ENCODE assay signal across 9 mouse cellular contexts in genomic region chr14:22745882-22746480, GRCm38 (mm10).
DNase-seq lines count a peak whose midpoint lies in the region; ATAC-seq lines count a peak whose summit lies in the region.
"Had no signal": no experiment of that assay in that cellular context is flagged by ENCODE, and none has a peak within 500 bp of the region (broad histone marks: within the 10 kb centered on the region; RNA-seq: fewer than 3 reads in every experiment).

No protein-coding gene starts in this region.

- DNase-seq in heart, postnatal 10 days: no peak
- DNase-seq in neural tube, embryonic 11.5 days (ENCODE audit: low spot score): peak; percentile 40
- no peak for DNase-seq in T-cell, adult 2 months (ENCODE audit: low spot score)
- no peak for DNase-seq in frontal cortex, postnatal 36 days (ENCODE audit: low spot score in 2 of 2)
- DNase-seq: adrenal gland, postnatal 25 days had no signal

- H3K4me2 ChIP-seq in heart, embryonic 11.5 days: no peak overlapping the region
- H3K4me2 ChIP-seq in forebrain, embryonic 13.5 days: peak overlapping the region; percentile 39
- no peak overlapping the region; the same call in 1 of the 2 replicates for H3K4me2 ChIP-seq in limb, embryonic 12.5 days
- H3K4me2 ChIP-seq in neural tube, embryonic 11.5 days (ENCODE audit: low read depth): 0 out of 2 replicates have a peak overlapping the region, but pooled peaks have one; percentile 12

- no peaks in the 10 kb centered on the region for H3K36me3 ChIP-seq in heart, embryonic 11.5 days (ENCODE audit: control insufficient read depth, insufficient read depth, low read length)
- H3K36me3 ChIP-seq in forebrain, embryonic 13.5 days (ENCODE audit: poor library complexity, severe bottlenecking): no peaks in the 10 kb centered on the region
- H3K36me3 ChIP-seq in limb, embryonic 12.5 days: no peaks in the 10 kb centered on the region
- H3K36me3 ChIP-seq in neural tube, embryonic 11.5 days (ENCODE audit: control insufficient read depth, insufficient read depth, low read length): no peaks in the 10 kb centered on the region

- no peak overlapping the region for H3K4me3 ChIP-seq in heart, embryonic 11.5 days (ENCODE audit: low read depth, low read length)
- H3K4me3 ChIP-seq in forebrain, embryonic 13.5 days: no peak overlapping the region
- H3K4me3 ChIP-seq in limb, embryonic 12.5 days (replicated peaks): no peak overlapping the region
- H3K4me3 ChIP-seq in neural tube, embryonic 11.5 days (ENCODE audit: low read depth, low read length): no peak overlapping the region

- no peak for ATAC-seq in heart, embryonic 11.5 days (replicated peaks; ENCODE audit: insufficient number of reproducible peaks, low FRiP score, low TSS enrichment)
- peak; percentile 78 for ATAC-seq in forebrain, embryonic 13.5 days
- ATAC-seq in limb, embryonic 12.5 days (ENCODE audit: insufficient number of reproducible peaks, insufficient read depth, low FRiP score, low TSS enrichment, low read depth): no peak
- no peak for ATAC-seq in neural tube, embryonic 11.5 days (ENCODE audit: insufficient read depth, low FRiP score, low TSS enrichment)
- ATAC-seq in megakaryocyte-erythroid progenitor cell, adult 5-6 weeks (replicated peaks; ENCODE audit: low FRiP score, low TSS enrichment, poor library complexity, severe bottlenecking): no peak

- peaks cover 18% of the 10 kb centered on the region; the same call in 1 of the 2 replicates for H3K4me1 ChIP-seq in heart, embryonic 11.5 days (ENCODE audit: control insufficient read depth, insufficient read depth, low read length)
- peaks cover 21% of the 10 kb centered on the region for H3K4me1 ChIP-seq in forebrain, embryonic 13.5 days
- H3K4me1 ChIP-seq in limb, embryonic 12.5 days (replicated peaks): peaks cover 10% of the 10 kb centered on the region
- H3K4me1 ChIP-seq in neural tube, embryonic 11.5 days (ENCODE audit: control insufficient read depth, insufficient read depth, low read length): peaks cover 4% of the 10 kb centered on the region; the same call in 1 of the 2 replicates

- no peaks in the 10 kb centered on the region for H3K9me3 ChIP-seq in heart, embryonic 11.5 days (replicated peaks; ENCODE audit: control insufficient read depth, low read length)
- H3K9me3 ChIP-seq in forebrain, embryonic 13.5 days (replicated peaks): no peaks in the 10 kb centered on the region
- H3K9me3 ChIP-seq in limb, embryonic 12.5 days: no peaks in the 10 kb centered on the region
- no peaks in the 10 kb centered on the region for H3K9me3 ChIP-seq in neural tube, embryonic 11.5 days (ENCODE audit: control insufficient read depth, low read length)

- 0 out of 2 replicates have a peak overlapping the region, but pooled peaks have one; percentile 22 for H3K9ac ChIP-seq in heart, embryonic 11.5 days (ENCODE audit: low read depth, low read length)
- no peak overlapping the region for H3K9ac ChIP-seq in forebrain, embryonic 13.5 days
- H3K9ac ChIP-seq in limb, embryonic 12.5 days (replicated peaks): 0 out of 2 replicates have a peak overlapping the region, but pooled peaks have one; percentile 31
- H3K9ac ChIP-seq in neural tube, embryonic 11.5 days (ENCODE audit: low read length): no peak overlapping the region

- H3K27ac ChIP-seq in heart, embryonic 11.5 days (ENCODE audit: low read depth, low read length): peak overlapping the region; percentile 35; the same call in 1 of the 2 replicates
- H3K27ac ChIP-seq in forebrain, embryonic 13.5 days: peak overlapping the region; percentile 74
- peak overlapping the region; percentile 51; the same call in 1 of the 2 replicates for H3K27ac ChIP-seq in limb, embryonic 12.5 days
- peak overlapping the region; percentile 28; the same call in 1 of the 2 replicates for H3K27ac ChIP-seq in neural tube, embryonic 11.5 days (ENCODE audit: low read depth, low read length)

- WGBS in heart, embryonic 11.5 days (ENCODE audit: insufficient replicate concordance): 11% methylated on average over 5 of the region's 5 CpGs
- 0% methylated on average over 5 of the region's 5 CpGs for WGBS in forebrain, embryonic 13.5 days
- WGBS in limb, embryonic 12.5 days: 9% methylated on average over 5 of the region's 5 CpGs
- WGBS in neural tube, embryonic 11.5 days: 3% methylated on average over 5 of the region's 5 CpGs

- intact Hi-C loops in heart, postnatal 10 days (cut with DNase I): no loop called here

- no peaks in the 10 kb centered on the region for H3K27me3 ChIP-seq in heart, embryonic 11.5 days (ENCODE audit: control insufficient read depth, insufficient read depth, low read length)
- H3K27me3 ChIP-seq in forebrain, embryonic 13.5 days: peaks cover 77% of the 10 kb centered on the region
- H3K27me3 ChIP-seq in limb, embryonic 12.5 days: no peaks in the 10 kb centered on the region; the same call in none of the 2 replicates
- no peaks in the 10 kb centered on the region for H3K27me3 ChIP-seq in neural tube, embryonic 11.5 days (ENCODE audit: control insufficient read depth, insufficient read depth, low read length)

Comparison
In these comparisons a context has a peak if more than half of its experiments do, and no peak if none do; other contexts are left out.
1. H3K4me2 ChIP-seq: peak in forebrain, embryonic 13.5 days (single experiment) and neural tube, embryonic 11.5 days (single experiment); none in heart, embryonic 11.5 days (single experiment) and limb, embryonic 12.5 days (single experiment).
2. H3K9ac ChIP-seq: peak in heart, embryonic 11.5 days (single experiment) and limb, embryonic 12.5 days (single experiment); none in forebrain, embryonic 13.5 days (single experiment) and neural tube, embryonic 11.5 days (single experiment).
3. Peak in every context shown above with its lines, with median percentiles within 50 percentile points of each other: H3K27ac ChIP-seq.